Mouse (Mus musculus): ENCODE data around the gene Rab34. TPM values are rescaled to one million over a fixed set of nuclear protein-coding genes. Genes with fewer than 3 reads are reported as not detected.

The Rab34 gene
- polyA plus RNA-seq, 1 experiment = 36.1 TPM

- Histone ChIP-seq H3K9ac (ENCODE audit: low read depth, poor library complexity, severe bottlenecking) (peak overlapping the region; percentile 5; the same call in 1 of the 2 replicates), H3K27ac (ENCODE audit: insufficient read depth, low read length) (no peak overlapping the region), H3K4me3 (ENCODE audit: low read depth, low read length) (no peak overlapping the region), H3K9me3 (replicated peaks; ENCODE audit: control insufficient read depth, insufficient read depth, low read length, poor library complexity, severe bottlenecking) (no peaks in the 10 kb centered on the region), H3K4me1 (ENCODE audit: control insufficient read depth, insufficient read depth, low read length) (peaks cover 8% of the 10 kb centered on the region), H3K36me3 (ENCODE audit: control insufficient read depth, insufficient read depth, low read length, poor library complexity, severe bottlenecking) (no peaks in the 10 kb centered on the region), H3K27me3 (ENCODE audit: control insufficient read depth, insufficient read depth, low read length, poor library complexity, severe bottlenecking) (no peaks in the 10 kb centered on the region)
- TF ChIP-seq CTCF (IDR thresholded peaks at IDR 0.05; ENCODE audit: low read depth, low read length) (no peak), POLR2A (IDR thresholded peaks at IDR 0.05; ENCODE audit: insufficient read depth, low read length) (no peak), EP300 (IDR thresholded peaks at IDR 0.05; ENCODE audit: insufficient read depth, low read depth, low read length) (no peak)
Observed at GRCm38 (mm10) chr11:78171328-78171727, 16.9 kb upstream of the Rab34 start.

DNA sequence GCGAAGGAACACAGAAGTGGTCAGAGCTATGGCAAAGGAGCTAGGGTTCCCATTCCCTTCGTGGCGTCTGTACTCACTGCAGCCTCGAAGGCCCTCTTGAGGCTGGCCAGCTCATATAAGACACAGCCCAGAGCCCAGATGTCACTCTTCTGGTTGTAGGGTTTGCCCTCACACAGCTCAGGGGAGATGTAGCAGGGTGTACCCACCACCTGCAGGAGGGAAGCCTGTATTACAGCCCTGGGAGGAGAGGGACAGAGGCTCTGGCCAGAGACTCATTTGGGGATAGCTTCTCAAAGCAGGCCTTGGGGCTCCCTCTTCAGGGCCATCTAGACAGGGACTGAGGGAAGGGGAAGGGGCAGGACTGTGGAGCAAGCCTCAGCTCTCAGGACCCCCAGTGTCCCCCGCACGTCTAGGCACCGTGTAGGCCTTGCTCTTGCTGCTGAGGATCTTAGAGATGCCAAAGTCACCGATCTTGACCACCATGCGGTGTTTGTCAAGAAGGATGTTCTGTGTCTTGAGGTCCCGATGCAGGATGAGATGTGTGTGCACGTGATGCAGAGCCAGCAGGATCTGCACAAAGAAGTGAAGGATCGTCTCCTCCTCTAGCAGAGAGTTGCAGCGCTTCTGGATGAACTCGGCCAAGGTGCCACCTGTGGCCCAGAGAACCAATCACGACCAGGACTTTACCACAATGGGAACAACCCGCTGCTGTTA lies 16.0 kb upstream of the Rab34 start:
- Histone ChIP-seq H3K4me3 (ENCODE audit: low read depth, low read length) (no peak overlapping the region), H3K4me1 (ENCODE audit: control insufficient read depth, insufficient read depth, low read length) (peaks cover 8% of the 10 kb centered on the region), H3K9ac (ENCODE audit: low read depth, poor library complexity, severe bottlenecking) (no peak overlapping the region), H3K9me3 (replicated peaks; ENCODE audit: control insufficient read depth, insufficient read depth, low read length, poor library complexity, severe bottlenecking) (no peaks in the 10 kb centered on the region), H3K27me3 (ENCODE audit: control insufficient read depth, insufficient read depth, low read length, poor library complexity, severe bottlenecking) (no peaks in the 10 kb centered on the region), H3K36me3 (ENCODE audit: control insufficient read depth, insufficient read depth, low read length, poor library complexity, severe bottlenecking) (no peaks in the 10 kb centered on the region), H3K27ac (ENCODE audit: insufficient read depth, low read length) (no peak overlapping the region)
- TF ChIP-seq EP300 (IDR thresholded peaks at IDR 0.05; ENCODE audit: insufficient read depth, low read depth, low read length) = no peak
- peak; percentile 45 for TF ChIP-seq CTCF (IDR thresholded peaks at IDR 0.05; ENCODE audit: low read depth, low read length)

GRCm38 (mm10) chr11:78172748-78173383 lies 15.4 kb upstream of the Rab34 start:
- TF ChIP-seq EP300 (IDR thresholded peaks at IDR 0.05; ENCODE audit: insufficient read depth, low read depth, low read length) (no peak), CTCF (IDR thresholded peaks at IDR 0.05; ENCODE audit: low read depth, low read length) (no peak), POLR2A (IDR thresholded peaks at IDR 0.05; ENCODE audit: insufficient read depth, low read length) (no peak)
- no peaks in the 10 kb centered on the region for H3K9me3 ChIP-seq (replicated peaks; ENCODE audit: control insufficient read depth, insufficient read depth, low read length, poor library complexity, severe bottlenecking)
- H3K4me1 ChIP-seq (ENCODE audit: control insufficient read depth, insufficient read depth, low read length) = peaks cover 3% of the 10 kb centered on the region
- 0 out of 2 replicates have a peak overlapping the region, but pooled peaks have one; percentile 31 for H3K9ac ChIP-seq (ENCODE audit: low read depth, poor library complexity, severe bottlenecking)
- H3K4me3 ChIP-seq (ENCODE audit: low read depth, low read length) = peak overlapping the region; percentile 1; the same call in 1 of the 2 replicates
- no peaks in the 10 kb centered on the region for H3K27me3 ChIP-seq (ENCODE audit: control insufficient read depth, insufficient read depth, low read length, poor library complexity, severe bottlenecking)
- H3K36me3 ChIP-seq (ENCODE audit: control insufficient read depth, insufficient read depth, low read length, poor library complexity, severe bottlenecking) = no peaks in the 10 kb centered on the region
- no peak overlapping the region for H3K27ac ChIP-seq (ENCODE audit: insufficient read depth, low read length)

GRCm38 (mm10) chr11:78174506-78174905 lies 13.7 kb upstream of the Rab34 start:
- Histone ChIP-seq H3K9ac (ENCODE audit: low read depth, poor library complexity, severe bottlenecking) (no peak overlapping the region), H3K4me3 (ENCODE audit: low read depth, low read length) (no peak overlapping the region), H3K27me3 (ENCODE audit: control insufficient read depth, insufficient read depth, low read length, poor library complexity, severe bottlenecking) (no peaks in the 10 kb centered on the region), H3K36me3 (ENCODE audit: control insufficient read depth, insufficient read depth, low read length, poor library complexity, severe bottlenecking) (peaks cover 3% of the 10 kb centered on the region), H3K27ac (ENCODE audit: insufficient read depth, low read length) (no peak overlapping the region), H3K4me1 (ENCODE audit: control insufficient read depth, insufficient read depth, low read length) (no peaks in the 10 kb centered on the region), H3K9me3 (replicated peaks; ENCODE audit: control insufficient read depth, insufficient read depth, low read length, poor library complexity, severe bottlenecking) (no peaks in the 10 kb centered on the region)
- TF ChIP-seq CTCF (IDR thresholded peaks at IDR 0.05; ENCODE audit: low read depth, low read length) (no peak), POLR2A (IDR thresholded peaks at IDR 0.05; ENCODE audit: insufficient read depth, low read length) (no peak), EP300 (IDR thresholded peaks at IDR 0.05; ENCODE audit: insufficient read depth, low read depth, low read length) (no peak)

GRCm38 (mm10) chr11:78175771-78176401 lies 12.3 kb upstream of the Rab34 start:
- H3K36me3 ChIP-seq (ENCODE audit: control insufficient read depth, insufficient read depth, low read length, poor library complexity, severe bottlenecking) = peaks cover 16% of the 10 kb centered on the region
- H3K27ac ChIP-seq (ENCODE audit: insufficient read depth, low read length) = peak overlapping the region; percentile 66
- TF ChIP-seq CTCF (IDR thresholded peaks at IDR 0.05; ENCODE audit: low read depth, low read length) = no peak
- TF ChIP-seq EP300 (IDR thresholded peaks at IDR 0.05; ENCODE audit: insufficient read depth, low read depth, low read length) = no peak
- no peak for TF ChIP-seq POLR2A (IDR thresholded peaks at IDR 0.05; ENCODE audit: insufficient read depth, low read length)
- no peaks in the 10 kb centered on the region for H3K9me3 ChIP-seq (replicated peaks; ENCODE audit: control insufficient read depth, insufficient read depth, low read length, poor library complexity, severe bottlenecking)
- H3K27me3 ChIP-seq (ENCODE audit: control insufficient read depth, insufficient read depth, low read length, poor library complexity, severe bottlenecking) = no peaks in the 10 kb centered on the region
- H3K4me3 ChIP-seq (ENCODE audit: low read depth, low read length) = peak overlapping the region; percentile 97
- peak overlapping the region; percentile 89 for H3K9ac ChIP-seq (ENCODE audit: low read depth, poor library complexity, severe bottlenecking)
- H3K4me1 ChIP-seq (ENCODE audit: control insufficient read depth, insufficient read depth, low read length) = no peaks in the 10 kb centered on the region

Measured in ES-Bruce4 (cell line).